Comparison of ENCODE assay signal across 1 mouse cellular context in the genomic region with DNA sequence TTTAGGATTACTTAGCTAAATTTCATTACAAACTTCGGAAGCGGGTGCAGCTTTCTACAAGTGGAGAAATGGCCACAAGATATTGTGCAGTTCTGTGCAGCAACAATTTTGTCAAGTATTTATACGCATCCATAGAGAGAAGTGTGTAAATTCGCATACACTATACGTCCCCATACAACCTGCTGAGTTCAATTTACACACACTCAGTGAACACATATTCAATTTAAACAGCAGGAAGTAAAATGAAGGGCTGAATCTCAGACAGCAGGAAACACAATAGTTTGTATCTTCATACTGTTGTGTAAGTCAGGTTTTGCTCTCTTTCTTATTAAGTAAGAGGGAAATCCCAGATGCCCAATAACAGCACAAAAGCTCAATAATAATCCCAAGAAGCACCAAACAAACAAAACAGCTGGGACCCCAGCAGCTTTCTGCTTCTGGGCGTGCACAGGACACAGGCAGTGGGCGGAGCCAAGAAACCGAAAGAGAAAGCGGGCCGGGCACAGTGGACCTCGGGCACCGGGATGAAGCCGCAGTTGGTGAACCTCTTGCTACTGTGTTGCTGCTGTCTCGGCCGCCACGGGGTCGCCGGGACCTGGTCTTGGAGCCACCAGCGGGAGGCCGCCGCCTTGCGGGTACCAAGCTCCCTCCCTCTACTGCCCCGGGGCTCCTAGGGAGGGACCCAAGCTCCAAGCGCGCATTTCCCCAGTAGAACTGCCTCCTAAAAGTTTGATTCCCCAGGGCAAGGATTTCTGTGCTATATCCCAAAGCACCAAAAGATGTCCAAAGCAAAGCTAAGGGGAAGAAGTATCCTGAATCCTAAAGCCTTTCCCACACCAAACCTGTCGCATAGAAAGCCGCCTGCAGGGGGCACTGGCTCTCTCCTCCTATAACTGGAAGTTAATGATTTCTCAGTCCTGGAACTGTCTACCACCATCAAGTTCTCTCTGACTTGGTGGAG.
TF ChIP-seq lines count a peak whose summit lies in the region.

Ctso (plus strand) TSS at position 461 of the 961 bp plus-strand sequence.

TF ChIP-seq in CH12.LX, 34 proteins besides CTCF, POLR2A, EP300 and RAD21 (continued from another document):
- TF ChIP-seq UBTF (IDR thresholded peaks at IDR 0.05; ENCODE audit: low read depth, low read length) (no peak), MAX (IDR thresholded peaks at IDR 0.05; ENCODE audit: low read length) (no peak), JUN (IDR thresholded peaks at IDR 0.05; ENCODE audit: insufficient read depth, low read depth, low read length) (no peak), HCFC1 (IDR thresholded peaks at IDR 0.05; ENCODE audit: low read depth, low read length) (no peak), NELFE (IDR thresholded peaks at IDR 0.05; ENCODE audit: low read depth, low read length) (peak; percentile 87), ZC3H11A (IDR thresholded peaks at IDR 0.05; ENCODE audit: low read depth, low read length) (no peak), GABPA (IDR thresholded peaks at IDR 0.05; ENCODE audit: insufficient replicate concordance, low read depth, low read length) (no peak), MYC (IDR thresholded peaks at IDR 0.05; ENCODE audit: low read depth, low read length) (peak; percentile 8; the same call in 1 of the 2 replicates), USF2 (conservative IDR thresholded peaks at IDR 0.05; ENCODE audit: low read depth, low read length) (no peak), MAZ (IDR thresholded peaks at IDR 0.05; ENCODE audit: low read depth, low read length) (no peak), KAT2A (IDR thresholded peaks at IDR 0.05; ENCODE audit: insufficient replicate concordance, low read length) (no peak), ZMIZ1 (IDR thresholded peaks at IDR 0.05; ENCODE audit: low read depth, low read length) (peak; percentile 80; the same call in 1 of the 2 replicates), ELF1 (IDR thresholded peaks at IDR 0.05; ENCODE audit: low read depth, low read length) (peak; percentile 14; the same call in 1 of the 2 replicates), MEF2A (IDR thresholded peaks at IDR 0.05; ENCODE audit: borderline replicate concordance, low read depth, low read length) (0 out of 2 replicates have a peak, but pooled peaks have one; percentile 17), USF1 (IDR thresholded peaks at IDR 0.05; ENCODE audit: low read depth, low read length) (no peak), TBP (conservative IDR thresholded peaks at IDR 0.05; ENCODE audit: low read depth, low read length) (peak; percentile 35; the same call in 1 of the 2 replicates), JUND (conservative IDR thresholded peaks at IDR 0.05; ENCODE audit: low read depth, low read length) (no peak), MAFK (IDR thresholded peaks at IDR 0.05; ENCODE audit: insufficient replicate concordance, low read length) (no peak), IRF4 (IDR thresholded peaks at IDR 0.05; ENCODE audit: low read depth, low read length) (no peak), SIN3A (IDR thresholded peaks at IDR 0.05; ENCODE audit: low read length) (peak; percentile 79), TCF12 (IDR thresholded peaks at IDR 0.05; ENCODE audit: low read depth, low read length) (peak; percentile 76), SMC3 (IDR thresholded peaks at IDR 0.05; ENCODE audit: low read depth, low read length) (peak; percentile 39), ETS1 (conservative IDR thresholded peaks at IDR 0.05; ENCODE audit: low read depth, low read length) (peak; percentile 66)
